Mouse (Mus musculus): ENCODE measurements around the gene Igf2r. TPM values are rescaled to one million over a fixed set of nuclear protein-coding genes. Genes with fewer than 3 reads are reported as not detected.

Igf2r gene
- polyA plus RNA-seq (2012; rRNA removed) = 24.8 and 27.0 TPM in 2 replicates

GRCm38 (mm10) chr17:12769380-12769921 lies at the start of gene Igf2r:
Gene Igf2r, minus strand, starts transcription at chr17:12769664.
- Histone ChIP-seq H3K36me3 (ENCODE audit: control insufficient read depth, insufficient read depth, low read length) (no peaks in the 10 kb centered on the region), H3K27me3 (replicated peaks; ENCODE audit: control insufficient read depth, insufficient read depth, low read length) (no peaks in the 10 kb centered on the region), H3K4me1 (ENCODE audit: control insufficient read depth, insufficient read depth, low read length) (peaks cover 2% of the 10 kb centered on the region; the same call in 1 of the 2 replicates), H3K4me3 (ENCODE audit: insufficient read depth, low read depth, low read length) (peak within 1 kb of the TSS; percentile 90), H3K27ac (ENCODE audit: insufficient read depth, low read depth, low read length) (peak within 1 kb of the TSS; percentile 58)
- peak; percentile 86 for DNase-seq
- 41% methylated on average over 67 of the region's 67 CpGs for WGBS
- TF ChIP-seq POLR2A (IDR thresholded peaks at IDR 0.05; ENCODE audit: low read depth, low read length) (no peak), CTCF (conservative IDR thresholded peaks at IDR 0.05; ENCODE audit: insufficient read depth, insufficient read length, low read depth, low read length) (no peak)

- H3K27ac ChIP-seq (ENCODE audit: insufficient read depth, low read depth, low read length) = no peak overlapping the region
- TF ChIP-seq POLR2A (IDR thresholded peaks at IDR 0.05; ENCODE audit: low read depth, low read length) = no peak
- TF ChIP-seq CTCF (conservative IDR thresholded peaks at IDR 0.05; ENCODE audit: insufficient read depth, insufficient read length, low read depth, low read length) = no peak
- no peaks in the 10 kb centered on the region for H3K27me3 ChIP-seq (replicated peaks; ENCODE audit: control insufficient read depth, insufficient read depth, low read length)
- H3K4me1 ChIP-seq (ENCODE audit: control insufficient read depth, insufficient read depth, low read length) = no peaks in the 10 kb centered on the region
- H3K4me3 ChIP-seq (ENCODE audit: insufficient read depth, low read depth, low read length) = no peak overlapping the region
- no peak for DNase-seq
- H3K36me3 ChIP-seq (ENCODE audit: control insufficient read depth, insufficient read depth, low read length) = no peaks in the 10 kb centered on the region
- WGBS = 95% methylated on average over 4 of the region's 4 CpGs
These were observed 46.4 kb upstream of the Igf2r start for GRCm38 (mm10) chr17:12815885-12816284.

- peak; percentile 65 for DNase-seq
- no peak for TF ChIP-seq CTCF (conservative IDR thresholded peaks at IDR 0.05; ENCODE audit: insufficient read depth, insufficient read length, low read depth, low read length)
- TF ChIP-seq POLR2A (IDR thresholded peaks at IDR 0.05; ENCODE audit: low read depth, low read length) = no peak
- H3K27ac ChIP-seq (ENCODE audit: insufficient read depth, low read depth, low read length) = no peak overlapping the region
- peaks cover 5% of the 10 kb centered on the region; the same call in 1 of the 2 replicates for H3K4me1 ChIP-seq (ENCODE audit: control insufficient read depth, insufficient read depth, low read length)
- no peak overlapping the region for H3K4me3 ChIP-seq (ENCODE audit: insufficient read depth, low read depth, low read length)
- 71% methylated on average over 3 of the region's 3 CpGs for WGBS
- H3K36me3 ChIP-seq (ENCODE audit: control insufficient read depth, insufficient read depth, low read length) = no peaks in the 10 kb centered on the region
- H3K27me3 ChIP-seq (replicated peaks; ENCODE audit: control insufficient read depth, insufficient read depth, low read length) = no peaks in the 10 kb centered on the region
These were observed 45.0 kb upstream of the Igf2r start for GRCm38 (mm10) chr17:12814502-12814901.

GRCm38 (mm10) chr17:12810973-12811303 lies 41.5 kb upstream of the Igf2r start:
- TF ChIP-seq POLR2A (IDR thresholded peaks at IDR 0.05; ENCODE audit: low read depth, low read length) = no peak
- TF ChIP-seq CTCF (conservative IDR thresholded peaks at IDR 0.05; ENCODE audit: insufficient read depth, insufficient read length, low read depth, low read length) = no peak
- Histone ChIP-seq H3K36me3 (ENCODE audit: control insufficient read depth, insufficient read depth, low read length) (no peaks in the 10 kb centered on the region), H3K4me3 (ENCODE audit: insufficient read depth, low read depth, low read length) (no peak overlapping the region), H3K27me3 (replicated peaks; ENCODE audit: control insufficient read depth, insufficient read depth, low read length) (no peaks in the 10 kb centered on the region), H3K27ac (ENCODE audit: insufficient read depth, low read depth, low read length) (no peak overlapping the region), H3K4me1 (ENCODE audit: control insufficient read depth, insufficient read depth, low read length) (peaks cover 5% of the 10 kb centered on the region; the same call in 1 of the 2 replicates)
- DNase-seq = no peak
- WGBS = 92% methylated on average over 1 of the region's 1 CpGs

GRCm38 (mm10) chr17:12810103-12810972 lies 40.9 kb upstream of the Igf2r start:
- no peak for TF ChIP-seq POLR2A (IDR thresholded peaks at IDR 0.05; ENCODE audit: low read depth, low read length)
- peak; percentile 92 for TF ChIP-seq CTCF (conservative IDR thresholded peaks at IDR 0.05; ENCODE audit: insufficient read depth, insufficient read length, low read depth, low read length)
- no peaks in the 10 kb centered on the region for H3K27me3 ChIP-seq (replicated peaks; ENCODE audit: control insufficient read depth, insufficient read depth, low read length)
- peaks cover 5% of the 10 kb centered on the region; the same call in 1 of the 2 replicates for H3K4me1 ChIP-seq (ENCODE audit: control insufficient read depth, insufficient read depth, low read length)
- WGBS = 19% methylated on average over 14 of the region's 14 CpGs
- H3K4me3 ChIP-seq (ENCODE audit: insufficient read depth, low read depth, low read length) = no peak overlapping the region
- peak overlapping the region; percentile 40; the same call in 1 of the 2 replicates for H3K27ac ChIP-seq (ENCODE audit: insufficient read depth, low read depth, low read length)
- H3K36me3 ChIP-seq (ENCODE audit: control insufficient read depth, insufficient read depth, low read length) = no peaks in the 10 kb centered on the region
- peak; percentile 84 for DNase-seq

- TF ChIP-seq POLR2A (IDR thresholded peaks at IDR 0.05; ENCODE audit: low read depth, low read length) (no peak), CTCF (conservative IDR thresholded peaks at IDR 0.05; ENCODE audit: insufficient read depth, insufficient read length, low read depth, low read length) (no peak)
- WGBS = 87% methylated on average over 6 of the region's 6 CpGs
- DNase-seq = no peak
- no peaks in the 10 kb centered on the region for H3K36me3 ChIP-seq (ENCODE audit: control insufficient read depth, insufficient read depth, low read length)
- no peaks in the 10 kb centered on the region for H3K27me3 ChIP-seq (replicated peaks; ENCODE audit: control insufficient read depth, insufficient read depth, low read length)
- H3K27ac ChIP-seq (ENCODE audit: insufficient read depth, low read depth, low read length) = no peak overlapping the region
- peaks cover 5% of the 10 kb centered on the region; the same call in 1 of the 2 replicates for H3K4me1 ChIP-seq (ENCODE audit: control insufficient read depth, insufficient read depth, low read length)
- no peak overlapping the region for H3K4me3 ChIP-seq (ENCODE audit: insufficient read depth, low read depth, low read length)
These were observed 39.4 kb upstream of the Igf2r start for GRCm38 (mm10) chr17:12808851-12809250.
